Mouse (Mus musculus) bone marrow, adult 2 months (tissue): ENCODE results near the gene Mid2. TPM values are rescaled to one million over a fixed set of nuclear protein-coding genes. Genes with fewer than 3 reads are reported as not detected.

Experiments used
- H3K27ac ChIP-seq: fragments of 200-500 bp; 2 replicates; pipeline ENCODE4 v1.5.1; 2012; ENCODE audit warnings: low read depth, mild to moderate bottlenecking, control low read depth, inconsistent platforms, low read length; ENCODE audit not compliant: control insufficient read depth, poor library complexity, insufficient read depth
- H3K4me1 ChIP-seq: fragments of 200-500 bp; 2 replicates; pipeline ENCODE4 v1.6.1; 2011; ENCODE audit warnings: low read length; ENCODE audit not compliant: control insufficient read depth, insufficient read depth
- H3K4me3 ChIP-seq: fragments of 200-500 bp; replicated peaks from 2 replicates; pipeline ENCODE3; 2011; ENCODE audit warnings: mild to moderate bottlenecking, low read depth, low read length, control low read depth; ENCODE audit not compliant: control insufficient read depth
- CTCF ChIP-seq: fragments of 200-500 bp; IDR thresholded peaks from 2 replicates; pipeline ENCODE4 v1.5.1; 2011; ENCODE audit warnings: low read length, control low read depth; ENCODE audit not compliant: control insufficient read depth, insufficient read depth
- POLR2A ChIP-seq: fragments of 200-500 bp; IDR thresholded peaks from 2 replicates; pipeline ENCODE4 v1.6.1; 2011; ENCODE audit warnings: low read depth, mild to moderate bottlenecking, control low read depth, low read length, borderline replicate concordance; ENCODE audit not compliant: control insufficient read depth
- WGBS: fragments of 180-500 bp; shearing (Covaris S2); methylation state at CpG from one replicate; pipeline ENCODE4 v1.1.7; 2018; 5-methylcytosine and 5-hydroxymethylcytosine counted together
- polyA plus RNA-seq: library from polyadenylated mRNA; stranded (reverse); fragments of >200 nt; gene quantifications from 2 replicates; pipeline ENCODE4 v1.2.4, GENCODE M21; 2011; ENCODE audit warnings: low replicate concordance; ENCODE audit not compliant: missing spikeins, insufficient read depth, insufficient read length

Gene Mid2
- 1.0 and 1.1 TPM in 2 replicates for polyA plus RNA-seq

DNA sequence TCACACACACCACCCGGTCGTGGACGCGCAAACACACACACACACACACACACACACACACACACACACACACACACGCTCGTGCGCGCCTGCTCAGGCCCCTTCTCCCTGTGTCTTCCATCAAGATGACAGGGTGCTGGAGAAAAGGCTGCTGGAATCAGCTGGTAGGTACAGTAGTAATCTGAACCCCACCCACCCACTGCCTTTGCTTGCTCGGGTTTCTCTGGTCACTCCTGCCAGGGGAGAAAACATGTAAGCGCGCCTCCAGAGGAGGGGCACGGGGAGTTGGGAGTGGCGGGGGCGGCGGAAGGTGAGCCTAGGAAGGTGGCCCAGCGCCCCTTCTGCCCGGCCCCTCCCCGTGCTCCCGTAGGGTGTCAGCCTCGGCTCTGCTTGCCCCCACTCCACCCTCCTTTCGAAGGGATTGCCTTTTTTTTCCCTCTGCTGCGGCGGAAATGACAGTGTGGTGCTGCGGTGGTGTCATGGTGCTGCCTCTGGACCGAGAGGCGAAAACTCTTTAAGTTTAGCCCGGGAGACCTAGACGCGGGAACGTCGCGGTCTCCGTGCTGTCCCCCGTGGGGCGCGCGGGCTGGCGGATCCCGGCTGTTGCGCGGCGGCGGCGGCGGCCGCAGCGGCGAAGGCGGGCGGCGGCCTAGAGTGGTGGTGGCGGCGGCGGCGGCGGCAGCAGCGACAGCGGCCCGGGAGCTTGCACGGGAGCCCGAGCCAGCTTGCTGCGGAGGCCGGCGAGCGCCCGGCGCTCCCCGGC, at the start of gene Mid2:
Mid2 (plus strand) TSS at position 121 of the 763 bp plus-strand sequence.
- WGBS, result 24% methylated on average over 67 of the region's 68 CpGs
- no peak for TF ChIP-seq POLR2A
- TF ChIP-seq CTCF, result no peak
- Histone ChIP-seq H3K4me1 (no peaks in the 10 kb centered on the region), H3K4me3 (peak within 1 kb of the TSS; percentile 27), H3K27ac (no peak within 1 kb of the TSS; the same call in 1 of the 2 replicates)

GRCm38 (mm10) chrX:140624875-140625594, 39.4 kb upstream of the Mid2 start:
- no peak overlapping the region for H3K27ac ChIP-seq
- 46% methylated on average over 12 of the region's 12 CpGs for WGBS
- TF ChIP-seq POLR2A (no peak), CTCF (no peak)
- no peaks in the 10 kb centered on the region for H3K4me1 ChIP-seq
- no peak overlapping the region for H3K4me3 ChIP-seq

GRCm38 (mm10) chrX:140638028-140638427, 26.4 kb upstream of the Mid2 start:
- H3K4me1 ChIP-seq, result no peaks in the 10 kb centered on the region
- WGBS, result 75% methylated on average over 5 of the region's 5 CpGs
- TF ChIP-seq CTCF, result no peak
- no peak for TF ChIP-seq POLR2A
- H3K27ac ChIP-seq, result no peak overlapping the region
- H3K4me3 ChIP-seq, result no peak overlapping the region

DNA sequence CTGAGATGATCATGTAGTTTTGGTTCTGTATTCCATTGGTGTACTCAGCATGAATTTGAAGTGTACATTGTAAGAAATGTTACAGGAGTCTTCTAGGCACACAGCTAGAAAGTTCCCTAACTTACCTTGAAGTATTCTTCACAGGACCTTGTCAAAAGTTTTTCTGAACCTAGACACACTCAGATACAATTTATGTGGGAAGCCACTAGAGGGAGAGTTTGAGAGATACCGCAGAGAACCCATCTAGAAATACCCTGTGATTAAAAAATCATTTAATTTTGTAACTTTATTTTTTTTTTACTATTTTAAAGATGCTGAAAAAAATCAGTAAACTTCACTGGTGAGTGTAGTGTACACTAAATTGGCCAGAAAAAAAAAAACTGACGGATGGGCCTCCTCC, 24.8 kb upstream of the Mid2 start:
- WGBS, result 69% methylated on average over 2 of the region's 2 CpGs
- no peaks in the 10 kb centered on the region for H3K4me1 ChIP-seq
- no peak overlapping the region for H3K4me3 ChIP-seq
- no peak for TF ChIP-seq CTCF
- TF ChIP-seq POLR2A, result no peak
- no peak overlapping the region for H3K27ac ChIP-seq

DNA sequence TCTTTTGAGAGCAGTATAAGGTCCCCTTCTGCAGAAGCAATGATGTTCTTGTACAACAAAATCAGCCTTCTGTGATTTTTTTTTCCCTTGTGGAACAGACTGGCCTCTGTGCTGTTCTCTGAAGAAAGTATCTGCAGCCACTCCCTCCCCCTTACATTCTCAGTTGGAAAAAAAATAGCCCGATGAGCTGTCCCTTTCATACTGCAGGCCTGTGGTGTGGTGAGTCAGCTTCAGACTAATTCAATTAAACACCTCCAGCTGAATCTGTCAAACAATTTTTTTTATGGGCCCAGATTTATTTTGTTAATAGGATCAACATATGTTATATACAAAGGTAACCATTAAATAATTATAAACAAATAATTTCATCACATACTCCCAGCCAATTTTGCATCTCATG, 3.7 kb upstream of the Mid2 start:
- no peak overlapping the region for H3K27ac ChIP-seq
- WGBS, result 26% methylated on average over 1 of the region's 1 CpGs
- H3K4me1 ChIP-seq, result no peaks in the 10 kb centered on the region
- no peak for TF ChIP-seq CTCF
- TF ChIP-seq POLR2A, result no peak
- no peak overlapping the region for H3K4me3 ChIP-seq

DNA sequence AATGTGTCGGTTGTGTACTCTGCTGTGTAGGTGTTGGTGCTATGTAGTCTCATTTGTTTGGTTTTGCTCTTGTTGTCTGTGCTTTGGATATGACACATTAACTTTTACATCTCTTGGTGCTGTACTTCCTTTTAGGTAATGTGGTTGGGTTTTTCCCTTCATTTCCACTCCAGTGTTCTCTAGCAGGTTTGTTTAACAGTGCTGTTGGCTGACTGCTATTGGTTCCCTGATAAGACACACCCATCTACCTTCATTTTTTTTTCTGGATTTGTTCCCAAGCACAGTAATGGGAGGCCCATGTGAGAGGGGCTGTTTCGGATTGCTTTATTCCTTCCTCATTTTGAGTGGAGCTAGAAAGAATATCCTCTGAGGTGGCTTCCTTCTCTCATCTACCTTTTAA, 883 bp upstream of the Mid2 start:
- 51% methylated on average over 2 of the region's 2 CpGs for WGBS
- Histone ChIP-seq H3K4me3 (no peak overlapping the region), H3K27ac (no peak overlapping the region), H3K4me1 (no peaks in the 10 kb centered on the region)
- no peak for TF ChIP-seq CTCF
- no peak for TF ChIP-seq POLR2A

DNA sequence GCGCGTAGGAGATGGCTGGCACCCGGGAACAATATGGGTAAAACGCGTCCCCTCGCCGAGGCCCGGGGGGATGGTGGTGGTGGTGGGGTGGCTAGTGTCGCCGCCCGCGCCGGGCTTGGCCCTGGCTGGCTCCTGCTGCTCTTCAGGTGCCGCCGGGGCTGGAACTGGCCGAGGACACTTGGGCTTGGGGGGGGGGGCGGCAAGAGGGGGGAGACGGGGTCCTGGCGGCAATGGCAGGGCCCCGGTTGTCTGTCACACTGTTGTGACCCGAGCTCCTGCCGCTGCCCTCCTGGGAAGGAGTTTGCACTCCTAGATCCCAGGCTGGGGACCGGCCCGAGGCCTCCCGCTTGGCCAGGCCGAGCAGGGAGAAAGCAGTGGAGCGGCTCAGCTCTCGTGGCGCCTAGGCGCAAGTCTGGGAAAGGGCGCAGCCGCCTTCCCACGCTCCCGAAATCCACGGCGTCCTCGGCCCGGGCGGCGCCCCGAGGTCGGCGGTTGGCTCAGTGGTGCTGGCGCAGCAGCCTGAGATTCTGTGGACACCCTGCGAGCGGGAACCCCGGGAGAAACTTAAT, 927 bp downstream of the Mid2 start:
- TF ChIP-seq POLR2A (no peak), CTCF (no peak)
- 19% methylated on average over 38 of the region's 47 CpGs for WGBS
- Histone ChIP-seq H3K4me3 (no peak overlapping the region), H3K27ac (no peak overlapping the region), H3K4me1 (no peaks in the 10 kb centered on the region)

- 74% methylated on average over 5 of the region's 5 CpGs for WGBS
- TF ChIP-seq POLR2A (no peak), CTCF (no peak)
- Histone ChIP-seq H3K4me1 (no peaks in the 10 kb centered on the region), H3K27ac (no peak overlapping the region), H3K4me3 (no peak overlapping the region)
These were observed 11.0 kb downstream of the Mid2 start for GRCm38 (mm10) chrX:140675444-140675843.
